Mouse (Mus musculus): Measurements from ENCODE around the gene Maats1. TPM values are rescaled to one million over a fixed set of nuclear protein-coding genes. Genes with fewer than 3 reads are reported as not detected.
"Not testable (repeated sequence)": the region's sequence is repeated elsewhere in the genome, so short reads cannot be mapped to it uniquely, and the experiment has no call there.

Gene Maats1
- polyA plus RNA-seq, 1 experiment from 2014 or later = 0.21 TPM

GRCm38 (mm10) chr16:38350939-38351338 is 9.0 kb upstream of the Maats1 start:
- Histone ChIP-seq H3K4me1 (ENCODE audit: control insufficient read depth, insufficient read depth, low read length) (peaks cover 27% of the 10 kb centered on the region), H3K27me3 (ENCODE audit: control insufficient read depth, insufficient read depth, low read length) (no peaks in the 10 kb centered on the region), H3K36me3 (ENCODE audit: control insufficient read depth, insufficient read depth, low read length) (no peaks in the 10 kb centered on the region; the same call in 1 of the 2 replicates), H3K27ac (ENCODE audit: low read depth, low read length) (peak overlapping the region; percentile 75), H3K9ac (ENCODE audit: low read depth, low read length) (no peak overlapping the region; the same call in 1 of the 2 replicates), H3K4me2 (peak overlapping the region; percentile 10), H3K9me3 (replicated peaks; ENCODE audit: control insufficient read depth, low read length) (no peaks in the 10 kb centered on the region), H3K4me3 (ENCODE audit: low read depth, low read length) (no peak overlapping the region)
- WGBS (ENCODE audit: insufficient replicate concordance) = 38% methylated on average over 6 of the region's 6 CpGs
- no peak for ATAC-seq (replicated peaks; ENCODE audit: insufficient number of reproducible peaks, low FRiP score, low TSS enrichment)

- Histone ChIP-seq H3K36me3 (ENCODE audit: control insufficient read depth, insufficient read depth, low read length) (no peaks in the 10 kb centered on the region; the same call in 1 of the 2 replicates), H3K27me3 (ENCODE audit: control insufficient read depth, insufficient read depth, low read length) (no peaks in the 10 kb centered on the region), H3K9ac (ENCODE audit: low read depth, low read length) (no peak overlapping the region), H3K4me2 (peak overlapping the region; percentile 25), H3K4me1 (ENCODE audit: control insufficient read depth, insufficient read depth, low read length) (peaks cover 27% of the 10 kb centered on the region), H3K27ac (ENCODE audit: low read depth, low read length) (peak overlapping the region; percentile 75), H3K9me3 (replicated peaks; ENCODE audit: control insufficient read depth, low read length) (no peaks in the 10 kb centered on the region), H3K4me3 (ENCODE audit: low read depth, low read length) (no peak overlapping the region)
- ATAC-seq (replicated peaks; ENCODE audit: insufficient number of reproducible peaks, low FRiP score, low TSS enrichment) = peak; percentile 84
- WGBS (ENCODE audit: insufficient replicate concordance) = 13% methylated on average over 7 of the region's 7 CpGs
These were observed 8.5 kb upstream of the Maats1 start for GRCm38 (mm10) chr16:38350361-38350855.

- 77% methylated on average over 2 of the region's 2 CpGs for WGBS (ENCODE audit: insufficient replicate concordance)
- ATAC-seq (replicated peaks; ENCODE audit: insufficient number of reproducible peaks, low FRiP score, low TSS enrichment) = no peak
- Histone ChIP-seq H3K4me1 (ENCODE audit: control insufficient read depth, insufficient read depth, low read length) (peaks cover 30% of the 10 kb centered on the region), H3K9ac (ENCODE audit: low read depth, low read length) (no peak overlapping the region), H3K4me3 (ENCODE audit: low read depth, low read length) (no peak overlapping the region), H3K27me3 (ENCODE audit: control insufficient read depth, insufficient read depth, low read length) (no peaks in the 10 kb centered on the region), H3K27ac (ENCODE audit: low read depth, low read length) (peak overlapping the region; percentile 75), H3K9me3 (replicated peaks; ENCODE audit: control insufficient read depth, low read length) (no peaks in the 10 kb centered on the region), H3K36me3 (ENCODE audit: control insufficient read depth, insufficient read depth, low read length) (no peaks in the 10 kb centered on the region; the same call in 1 of the 2 replicates), H3K4me2 (peak overlapping the region; percentile 25; the same call in 1 of the 2 replicates)
These were observed 7.9 kb upstream of the Maats1 start for GRCm38 (mm10) chr16:38349881-38350280.

GRCm38 (mm10) chr16:38348217-38348761 is 6.3 kb upstream of the Maats1 start:
- ATAC-seq (replicated peaks; ENCODE audit: insufficient number of reproducible peaks, low FRiP score, low TSS enrichment) = no peak
- Histone ChIP-seq H3K36me3 (ENCODE audit: control insufficient read depth, insufficient read depth, low read length) (no peaks in the 10 kb centered on the region; the same call in 1 of the 2 replicates), H3K4me2 (peak overlapping the region; percentile 75), H3K9me3 (replicated peaks; ENCODE audit: control insufficient read depth, low read length) (no peaks in the 10 kb centered on the region), H3K4me3 (ENCODE audit: low read depth, low read length) (peak overlapping the region; percentile 23; the same call in 1 of the 2 replicates), H3K4me1 (ENCODE audit: control insufficient read depth, insufficient read depth, low read length) (peaks cover 21% of the 10 kb centered on the region), H3K27ac (ENCODE audit: low read depth, low read length) (0 out of 2 replicates have a peak overlapping the region, but pooled peaks have one; percentile 15), H3K9ac (ENCODE audit: low read depth, low read length) (peak overlapping the region; percentile 16; the same call in 1 of the 2 replicates), H3K27me3 (ENCODE audit: control insufficient read depth, insufficient read depth, low read length) (no peaks in the 10 kb centered on the region)
- WGBS (ENCODE audit: insufficient replicate concordance) = 74% methylated on average over 9 of the region's 9 CpGs

- 54% methylated on average over 6 of the region's 6 CpGs for WGBS (ENCODE audit: insufficient replicate concordance)
These were observed 5.6 kb upstream of the Maats1 start for GRCm38 (mm10) chr16:38347588-38347987.

GRCm38 (mm10) chr16:38346529-38347325 is 4.8 kb upstream of the Maats1 start, which contains the start of the genes Cox17 and Gm21987:
TSS of gene Cox17 (plus strand) at chr16:38346991.
TSS of gene Gm21987 (plus strand) at chr16:38347040.
- H3K4me2 ChIP-seq = peak within 1 kb of the TSS; percentile 75
- H3K27ac ChIP-seq (ENCODE audit: low read depth, low read length) = peak within 1 kb of the TSS; percentile 97
- H3K4me1 ChIP-seq (ENCODE audit: control insufficient read depth, insufficient read depth, low read length) = peaks cover 16% of the 10 kb centered on the region
- WGBS (ENCODE audit: insufficient replicate concordance) = 2% methylated on average over 35 of the region's 35 CpGs
- ATAC-seq (replicated peaks; ENCODE audit: insufficient number of reproducible peaks, low FRiP score, low TSS enrichment) = peak; percentile 88
- H3K9ac ChIP-seq (ENCODE audit: low read depth, low read length) = peak within 1 kb of the TSS; percentile 96
- peak within 1 kb of the TSS; percentile 89 for H3K4me3 ChIP-seq (ENCODE audit: low read depth, low read length)
- H3K36me3 ChIP-seq (ENCODE audit: control insufficient read depth, insufficient read depth, low read length) = no peaks in the 10 kb centered on the region; the same call in 1 of the 2 replicates
- H3K27me3 ChIP-seq (ENCODE audit: control insufficient read depth, insufficient read depth, low read length) = no peaks in the 10 kb centered on the region
- no peaks in the 10 kb centered on the region for H3K9me3 ChIP-seq (replicated peaks; ENCODE audit: control insufficient read depth, low read length)

More at GRCm38 (mm10) chr16:38347588-38347987, 5.6 kb upstream of the Maats1 start:
- Histone ChIP-seq H3K4me3 (ENCODE audit: low read depth, low read length) (peak overlapping the region; percentile 89), H3K4me2 (peak overlapping the region; percentile 75), H3K4me1 (ENCODE audit: control insufficient read depth, insufficient read depth, low read length) (peaks cover 21% of the 10 kb centered on the region), H3K27ac (ENCODE audit: low read depth, low read length) (0 out of 2 replicates have a peak overlapping the region, but pooled peaks have one; percentile 97), H3K27me3 (ENCODE audit: control insufficient read depth, insufficient read depth, low read length) (no peaks in the 10 kb centered on the region), H3K36me3 (ENCODE audit: control insufficient read depth, insufficient read depth, low read length) (no peaks in the 10 kb centered on the region; the same call in 1 of the 2 replicates), H3K9me3 (replicated peaks; ENCODE audit: control insufficient read depth, low read length) (no peaks in the 10 kb centered on the region), H3K9ac (ENCODE audit: low read depth, low read length) (peak overlapping the region; percentile 59; the same call in 1 of the 2 replicates)
- ATAC-seq (replicated peaks; ENCODE audit: insufficient number of reproducible peaks, low FRiP score, low TSS enrichment) = no peak

GRCm38 (mm10) chr16:38344941-38345725 is 3.2 kb upstream of the Maats1 start:
- no peak overlapping the region for H3K27ac ChIP-seq (ENCODE audit: low read depth, low read length)
- WGBS (ENCODE audit: insufficient replicate concordance) = 69% methylated on average over 3 of the region's 3 CpGs
- no peak overlapping the region for H3K4me3 ChIP-seq (ENCODE audit: low read depth, low read length)
- ATAC-seq (replicated peaks; ENCODE audit: insufficient number of reproducible peaks, low FRiP score, low TSS enrichment) = no peak; the same call in 1 of the 2 replicates
- H3K9me3 ChIP-seq (replicated peaks; ENCODE audit: control insufficient read depth, low read length) = no peaks in the 10 kb centered on the region
- H3K9ac ChIP-seq (ENCODE audit: low read depth, low read length) = no peak overlapping the region
- no peaks in the 10 kb centered on the region for H3K36me3 ChIP-seq (ENCODE audit: control insufficient read depth, insufficient read depth, low read length)
- H3K4me2 ChIP-seq = no peak overlapping the region
- H3K27me3 ChIP-seq (ENCODE audit: control insufficient read depth, insufficient read depth, low read length) = no peaks in the 10 kb centered on the region
- peaks cover 7% of the 10 kb centered on the region for H3K4me1 ChIP-seq (ENCODE audit: control insufficient read depth, insufficient read depth, low read length)

GRCm38 (mm10) chr16:38338077-38338476 is 3.9 kb downstream of the Maats1 start:
- H3K9me3 ChIP-seq (replicated peaks; ENCODE audit: control insufficient read depth, low read length); H3K4me2 ChIP-seq; ATAC-seq (replicated peaks; ENCODE audit: insufficient number of reproducible peaks, low FRiP score, low TSS enrichment); H3K4me3 ChIP-seq (ENCODE audit: low read depth, low read length); H3K4me1 ChIP-seq (ENCODE audit: control insufficient read depth, insufficient read depth, low read length); H3K27ac ChIP-seq (ENCODE audit: low read depth, low read length); H3K36me3 ChIP-seq (ENCODE audit: control insufficient read depth, insufficient read depth, low read length); H3K9ac ChIP-seq (ENCODE audit: low read depth, low read length); H3K27me3 ChIP-seq (ENCODE audit: control insufficient read depth, insufficient read depth, low read length): not testable (repeated sequence)
- WGBS (ENCODE audit: insufficient replicate concordance) = 74% methylated on average over 4 of the region's 4 CpGs

Data from heart, embryonic 11.5 days (tissue).